ENCODE assay signal across 9 mouse cellular contexts in the genomic region with DNA sequence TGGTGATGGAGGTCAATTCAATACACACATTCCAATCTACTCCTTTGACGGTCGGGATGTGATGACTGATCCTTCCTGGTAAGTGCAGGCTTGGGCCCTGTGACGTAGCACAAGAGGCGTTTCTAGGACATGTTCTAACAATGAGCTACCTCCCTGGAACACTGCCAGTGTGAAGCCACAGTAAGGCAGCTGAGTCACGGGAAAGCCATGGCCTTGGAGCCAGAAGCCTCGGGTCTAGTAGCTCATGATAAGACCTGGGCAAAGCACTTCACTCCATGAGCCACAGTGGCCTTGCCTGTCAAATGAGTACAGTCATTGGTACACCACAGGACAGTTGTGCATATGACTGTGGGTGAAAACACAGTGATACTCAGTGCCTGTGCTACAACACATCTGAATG. TPM values are rescaled to one million over a fixed set of nuclear protein-coding genes. Genes with fewer than 3 reads are reported as not detected.
DNase-seq lines count a peak whose midpoint lies in the region; ATAC-seq lines count a peak whose summit lies in the region.
"Had no signal": no experiment of that assay in that cellular context is flagged by ENCODE, and none has a peak within 500 bp of the region (broad histone marks: within the 10 kb centered on the region; RNA-seq: fewer than 3 reads in every experiment).

No protein-coding gene starts in this region.

- H3K36me3 ChIP-seq in liver, embryonic 16.5 days (ENCODE audit: control insufficient read depth, insufficient read depth) = no peaks in the 10 kb centered on the region
- H3K36me3 ChIP-seq in forebrain, embryonic 13.5 days (ENCODE audit: poor library complexity, severe bottlenecking) = no peaks in the 10 kb centered on the region
- H3K36me3 ChIP-seq: limb, embryonic 13.5 days had no signal

- no peak overlapping the region for H3K4me3 ChIP-seq in liver, embryonic 16.5 days (ENCODE audit: low read depth, low read length)
- H3K4me3 ChIP-seq in forebrain, embryonic 13.5 days = no peak overlapping the region
- H3K4me3 ChIP-seq: limb, embryonic 13.5 days had no signal

- H3K4me1 ChIP-seq in liver, embryonic 16.5 days (ENCODE audit: control insufficient read depth, low read depth, low read length) = peaks cover 7% of the 10 kb centered on the region
- no peaks in the 10 kb centered on the region for H3K4me1 ChIP-seq in forebrain, embryonic 13.5 days

- no peaks in the 10 kb centered on the region for H3K9me3 ChIP-seq in liver, embryonic 16.5 days (replicated peaks; ENCODE audit: control insufficient read depth, low read length)
- H3K9me3 ChIP-seq in forebrain, embryonic 13.5 days (replicated peaks) = no peaks in the 10 kb centered on the region
- H3K9me3 ChIP-seq: limb, embryonic 13.5 days had no signal

- H3K27me3 ChIP-seq in liver, embryonic 16.5 days (ENCODE audit: control insufficient read depth, insufficient read depth, low read depth, low read length) = no peaks in the 10 kb centered on the region
- H3K27me3 ChIP-seq in forebrain, embryonic 13.5 days = no peaks in the 10 kb centered on the region
- H3K27me3 ChIP-seq: limb, embryonic 13.5 days had no signal

- WGBS in liver, embryonic 16.5 days (ENCODE audit: insufficient replicate concordance) = 30% methylated on average over 6 of the region's 6 CpGs
- 77% methylated on average over 6 of the region's 6 CpGs for WGBS in forebrain, embryonic 13.5 days

- no peak overlapping the region for H3K4me2 ChIP-seq in liver, embryonic 16.5 days (ENCODE audit: low read depth, low read length)
- H3K4me2 ChIP-seq in forebrain, embryonic 13.5 days = no peak overlapping the region
- H3K4me2 ChIP-seq: limb, embryonic 13.5 days had no signal

- H3K27ac ChIP-seq in liver, embryonic 16.5 days (ENCODE audit: low read length) = no peak overlapping the region
- no peak overlapping the region for H3K27ac ChIP-seq in forebrain, embryonic 13.5 days
- H3K27ac ChIP-seq: limb, embryonic 13.5 days had no signal

- DNase-seq in 416B (ENCODE audit: low read depth) = peak; percentile 100
- DNase-seq in Muller cell, postnatal 12 days (ENCODE audit: inconsistent ontology term) = peak; percentile 95
- peak; percentile 37 to 62 for DNase-seq in heart, adult 9 months (ENCODE audit: low spot score in 2 of 2)
- DNase-seq in left cerebral cortex, postnatal 36 days (ENCODE audit: low spot score in 2 of 2) = no peak
- DNase-seq in layer of hippocampus, adult 8-10 months (ENCODE audit: low spot score in 2 of 2) = no peak
- no peak for DNase-seq in right cerebral cortex, postnatal 4 days

- 0 out of 2 replicates have a peak overlapping the region, but pooled peaks have one; percentile 13 for H3K9ac ChIP-seq in liver, embryonic 16.5 days (ENCODE audit: low read depth, low read length)
- H3K9ac ChIP-seq in forebrain, embryonic 13.5 days = no peak overlapping the region
- H3K9ac ChIP-seq: limb, embryonic 13.5 days had no signal

- intact Hi-C loops in left cerebral cortex, postnatal 36 days (cut with DNase I) = no loop called here

- ATAC-seq in liver, embryonic 16.5 days (ENCODE audit: low read depth) = 0 out of 2 replicates have a peak, but pooled peaks have one; percentile 37
- no peak for ATAC-seq in forebrain, embryonic 13.5 days

RNA-seq across cellular contexts. Expression of a gene that starts 42.2 kb away (rescaled TPM):
- 5.4 and 5.8 TPM in 2 replicates for polyA plus RNA-seq in liver, embryonic 16.5 days (2015; fragmentation: Nextera tagmentation; extraction: Ambion mirVana)
- 10 to 100 TPM; 18.9 to 20.2 TPM for total RNA-seq in left cerebral cortex, postnatal 36 days (2021)
- 45.6 and 52.5 TPM in 2 replicates for polyA plus RNA-seq in forebrain, embryonic 13.5 days (2015; fragmentation: Nextera tagmentation; extraction: Ambion mirVana)
- total RNA-seq in layer of hippocampus, adult 8-10 months (2022) = 10 to 100 TPM; 18.2 to 54.5 (median 38.4) TPM

Comparison
In these comparisons a context has a peak if more than half of its experiments do, and no peak if none do; other contexts are left out.
1. DNase-seq: peak in 416B (single experiment), Muller cell, postnatal 12 days (single experiment) and heart, adult 9 months (2 of 2); none in left cerebral cortex, postnatal 36 days (0 of 2), layer of hippocampus, adult 8-10 months (0 of 2) and right cerebral cortex, postnatal 4 days (single experiment).